In genomic region chr5:92850925-92851324, GRCm38 (mm10) we compare ENCODE assay signal across 12 mouse cellular contexts.
"Had no signal": no experiment of that assay in that cellular context is flagged by ENCODE, and none has a peak within 500 bp of the region (broad histone marks: within the 10 kb centered on the region; RNA-seq: fewer than 3 reads in every experiment).

No protein-coding gene starts in this region.

- H3K9me3 ChIP-seq: limb, embryonic 12.5 days; liver, embryonic 13.5 days; lung, embryonic 15.5 days; midbrain, embryonic 13.5 days had no signal

- H3K4me3 ChIP-seq: layer of hippocampus, adult 2 months; limb, embryonic 12.5 days; liver, embryonic 13.5 days; lung, embryonic 15.5 days; midbrain, embryonic 13.5 days had no signal

- H3K36me3 ChIP-seq: limb, embryonic 12.5 days; liver, embryonic 13.5 days; lung, embryonic 15.5 days; midbrain, embryonic 13.5 days had no signal

- DNase-seq: kidney, postnatal 10 days; kidney, postnatal 4 days; liver; liver, embryonic 13.5 days; liver, postnatal 0 days; right cerebral cortex, postnatal 14 days; thymus, postnatal 4 days had no signal

- H3K4me2 ChIP-seq: limb, embryonic 12.5 days; liver, embryonic 13.5 days; lung, embryonic 15.5 days; midbrain, embryonic 13.5 days had no signal

- H3K27me3 ChIP-seq: limb, embryonic 12.5 days; liver, embryonic 13.5 days; lung, embryonic 15.5 days; midbrain, embryonic 13.5 days had no signal

- H3K9ac ChIP-seq: limb, embryonic 12.5 days; liver, embryonic 13.5 days; liver, postnatal 0 days; lung, embryonic 15.5 days; midbrain, embryonic 13.5 days had no signal

- ATAC-seq: liver, postnatal 0 days; midbrain, embryonic 13.5 days had no signal

- H3K4me1 ChIP-seq: liver, embryonic 13.5 days had no signal

- H3K27ac ChIP-seq: layer of hippocampus, adult 2 months; limb, embryonic 12.5 days; liver, embryonic 13.5 days; lung, embryonic 15.5 days; midbrain, embryonic 13.5 days; stomach, postnatal 0 days had no signal
